Mouse (Mus musculus) heart, embryonic 10.5 days (tissue): ENCODE data around the gene Gapvd1. TPM values are rescaled to one million over a fixed set of nuclear protein-coding genes. Genes with fewer than 3 reads are reported as not detected.
"Not testable (repeated sequence)": the region's sequence is repeated elsewhere in the genome, so short reads cannot be mapped to it uniquely, and the experiment has no call there.

Source experiments
- DNase-seq: peaks from one replicate; pipeline ENCODE4 v3.0.0-alpha.2; 2017; ENCODE audit warnings: low spot score
- H3K27ac ChIP-seq: fragments of 300-500 bp; sonication (generic); 2 replicates; pipeline ENCODE4 v1.5.1; 2016; ENCODE audit warnings: mild to moderate bottlenecking
- H3K27me3 ChIP-seq: fragments of 300-500 bp; sonication (generic); 2 replicates; pipeline ENCODE4 v1.6.1; 2016; ENCODE audit warnings: mild to moderate bottlenecking; ENCODE audit not compliant: poor library complexity, insufficient read depth, severe bottlenecking
- H3K36me3 ChIP-seq: fragments of 300-500 bp; sonication (generic); 2 replicates; pipeline ENCODE4 v1.6.1; 2016; ENCODE audit warnings: mild to moderate bottlenecking, moderate library complexity
- H3K4me1 ChIP-seq: fragments of 300-500 bp; sonication (generic); 2 replicates; pipeline ENCODE4 v1.6.1; 2016; ENCODE audit warnings: mild to moderate bottlenecking
- H3K4me3 ChIP-seq: fragments of 300-500 bp; sonication (generic); 2 replicates; pipeline ENCODE4 v1.5.1; 2016; ENCODE audit warnings: mild to moderate bottlenecking, moderate library complexity
- H3K9me3 ChIP-seq: fragments of 300-500 bp; sonication (generic); 2 replicates; pipeline ENCODE4 v1.6.1; 2016; ENCODE audit warnings: mild to moderate bottlenecking, moderate library complexity
- WGBS: fragments of 180-500 bp; shearing (Covaris S2); methylation state at CpG from one replicate; pipeline ENCODE4 v1.1.7; 2016; 5-methylcytosine and 5-hydroxymethylcytosine counted together
- polyA plus RNA-seq: library from polyadenylated mRNA; unstranded; fragments of >200 nt; fragmentation: Nextera tagmentation; extraction: Ambion mirVana; gene quantifications from 2 replicates; pipeline ENCODE4 v1.2.1, GENCODE M21; 2016

The Gapvd1 gene
- polyA plus RNA-seq, 1 experiment from 2014 or later, result 63.7 TPM

- H3K27me3 ChIP-seq, result no peaks in the 10 kb centered on the region
- no peak for DNase-seq
- no peaks in the 10 kb centered on the region for H3K4me1 ChIP-seq
- H3K36me3 ChIP-seq, result no peaks in the 10 kb centered on the region
- H3K27ac ChIP-seq, result no peak overlapping the region
- no peak overlapping the region for H3K4me3 ChIP-seq
- 73% methylated on average over 2 of the region's 2 CpGs for WGBS
- no peaks in the 10 kb centered on the region for H3K9me3 ChIP-seq
Observed at GRCm38 (mm10) chr2:34762872-34763271, 7.8 kb upstream of the Gapvd1 start.

- DNase-seq, result no peak
- H3K36me3 ChIP-seq, result no peaks in the 10 kb centered on the region
- WGBS, result 61% methylated on average over 2 of the region's 2 CpGs
- no peak overlapping the region for H3K4me3 ChIP-seq
- H3K27ac ChIP-seq, result no peak overlapping the region
- H3K27me3 ChIP-seq, result no peaks in the 10 kb centered on the region
- H3K9me3 ChIP-seq, result no peaks in the 10 kb centered on the region
- no peaks in the 10 kb centered on the region for H3K4me1 ChIP-seq
Observed at GRCm38 (mm10) chr2:34762174-34762573, 7.1 kb upstream of the Gapvd1 start.

DNA sequence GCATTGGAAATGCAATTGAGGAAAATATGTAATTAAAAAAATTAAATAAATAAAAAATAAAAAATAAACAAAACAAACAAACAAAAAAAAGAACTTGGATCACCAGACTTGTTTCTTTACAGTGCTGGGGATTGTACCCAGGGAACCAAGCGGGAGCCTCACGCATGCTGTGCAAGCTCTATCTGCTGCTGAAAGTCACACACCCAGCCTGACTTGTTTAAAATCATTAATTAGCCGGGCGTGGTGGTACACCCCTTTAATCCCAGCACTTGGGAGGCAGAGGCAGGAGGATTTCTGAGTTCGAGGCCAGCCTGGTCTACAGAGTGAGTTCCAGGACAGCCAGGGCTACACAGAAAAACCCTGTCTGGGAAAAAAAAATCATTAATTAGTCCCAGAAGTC, 6.2 kb upstream of the Gapvd1 start:
- 79% methylated on average over 5 of the region's 5 CpGs for WGBS
- H3K27ac ChIP-seq, H3K9me3 ChIP-seq, DNase-seq, H3K36me3 ChIP-seq, H3K27me3 ChIP-seq, H3K4me3 ChIP-seq, H3K4me1 ChIP-seq: not testable (repeated sequence)

DNA sequence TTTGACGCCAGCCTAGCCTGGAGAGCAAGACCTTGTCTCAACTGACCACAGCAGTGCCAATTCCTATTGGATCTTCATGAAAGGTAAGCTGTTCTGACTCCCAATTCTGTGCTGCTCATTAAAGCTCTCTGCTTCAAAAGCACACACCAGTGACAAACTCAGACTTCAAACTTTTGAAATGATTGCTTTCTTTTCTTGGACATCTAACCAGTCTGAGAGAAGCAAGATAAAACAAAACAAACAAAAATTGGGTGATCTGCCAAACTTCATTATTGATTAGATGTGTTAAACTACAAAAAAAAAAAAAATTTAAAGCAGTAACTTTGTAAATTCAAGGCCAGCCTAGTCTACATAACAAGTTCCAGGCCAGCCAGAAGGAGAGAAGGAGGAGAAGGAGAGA, 2.3 kb upstream of the Gapvd1 start:
- Histone ChIP-seq H3K27ac (no peak overlapping the region), H3K27me3 (no peaks in the 10 kb centered on the region), H3K9me3 (no peaks in the 10 kb centered on the region), H3K4me1 (peaks cover 5% of the 10 kb centered on the region; the same call in 1 of the 2 replicates), H3K36me3 (no peaks in the 10 kb centered on the region), H3K4me3 (no peak overlapping the region)
- no peak for DNase-seq
- WGBS, result 69% methylated on average over 1 of the region's 1 CpGs

- H3K4me1 ChIP-seq, result peaks cover 10% of the 10 kb centered on the region; the same call in 1 of the 2 replicates
- peak overlapping the region; percentile 96 for H3K27ac ChIP-seq
- H3K4me3 ChIP-seq, result peak overlapping the region; percentile 95
- DNase-seq, result peak; percentile 93
- WGBS, result under 1% methylated on average over 106 of the region's 106 CpGs
- no peaks in the 10 kb centered on the region for H3K9me3 ChIP-seq
- no peaks in the 10 kb centered on the region for H3K36me3 ChIP-seq
- H3K27me3 ChIP-seq, result no peaks in the 10 kb centered on the region
Observed at GRCm38 (mm10) chr2:34753811-34754550, 1.1 kb downstream of the Gapvd1 start.

DNA sequence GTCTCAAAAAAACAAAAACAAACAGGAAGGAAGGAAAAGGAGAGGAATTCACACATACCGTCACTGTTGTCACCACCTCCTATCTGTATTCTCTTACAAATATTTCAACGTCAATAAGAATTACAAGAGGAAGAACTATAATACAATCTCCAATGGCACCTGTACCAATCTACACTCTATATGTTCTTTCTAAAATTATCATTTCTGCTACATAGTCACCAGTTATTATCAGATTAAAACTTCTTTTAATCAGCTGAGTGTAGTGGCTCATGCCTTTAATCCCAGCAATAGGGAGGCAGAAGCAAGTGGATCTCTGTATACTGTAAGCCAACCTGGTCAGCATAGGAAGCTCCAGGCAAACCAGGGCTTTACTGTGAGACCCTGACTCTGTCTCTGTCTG, 4.8 kb downstream of the Gapvd1 start:
- Histone ChIP-seq H3K9me3 (no peaks in the 10 kb centered on the region), H3K4me1 (peaks cover 10% of the 10 kb centered on the region; the same call in 1 of the 2 replicates), H3K27ac (no peak overlapping the region), H3K27me3 (no peaks in the 10 kb centered on the region), H3K36me3 (peaks cover 6% of the 10 kb centered on the region; the same call in 1 of the 2 replicates), H3K4me3 (no peak overlapping the region)
- DNase-seq, result no peak
- 74% methylated on average over 2 of the region's 2 CpGs for WGBS

GRCm38 (mm10) chr2:34748479-34748878, 6.6 kb downstream of the Gapvd1 start:
- H3K36me3 ChIP-seq, result peaks cover 13% of the 10 kb centered on the region; the same call in 1 of the 2 replicates
- no peak overlapping the region for H3K27ac ChIP-seq
- H3K4me3 ChIP-seq, result no peak overlapping the region
- no peaks in the 10 kb centered on the region for H3K9me3 ChIP-seq
- H3K27me3 ChIP-seq, result no peaks in the 10 kb centered on the region
- no peak for DNase-seq
- H3K4me1 ChIP-seq, result peaks cover 10% of the 10 kb centered on the region; the same call in 1 of the 2 replicates
- WGBS, result 85% methylated on average over 4 of the region's 4 CpGs

DNA sequence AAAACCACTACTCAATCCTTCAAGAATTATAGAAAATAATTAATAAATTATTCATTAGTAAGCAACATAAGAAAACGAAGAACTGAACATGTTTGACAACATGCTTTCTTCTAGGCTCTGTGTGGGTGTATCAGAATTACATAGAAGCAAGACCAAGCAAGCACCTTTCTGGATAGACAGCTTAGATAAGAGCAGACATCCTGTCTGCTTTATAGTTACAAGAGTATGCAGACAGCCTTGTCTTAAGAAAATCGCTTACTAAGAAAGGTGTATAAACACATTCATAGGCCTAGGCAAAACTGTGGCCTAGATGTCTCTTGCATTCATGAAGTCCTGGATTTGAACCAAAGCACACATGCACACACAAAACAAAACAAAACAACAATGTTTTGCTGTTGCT, 9.4 kb downstream of the Gapvd1 start:
- H3K27me3 ChIP-seq, result no peaks in the 10 kb centered on the region

DNA sequence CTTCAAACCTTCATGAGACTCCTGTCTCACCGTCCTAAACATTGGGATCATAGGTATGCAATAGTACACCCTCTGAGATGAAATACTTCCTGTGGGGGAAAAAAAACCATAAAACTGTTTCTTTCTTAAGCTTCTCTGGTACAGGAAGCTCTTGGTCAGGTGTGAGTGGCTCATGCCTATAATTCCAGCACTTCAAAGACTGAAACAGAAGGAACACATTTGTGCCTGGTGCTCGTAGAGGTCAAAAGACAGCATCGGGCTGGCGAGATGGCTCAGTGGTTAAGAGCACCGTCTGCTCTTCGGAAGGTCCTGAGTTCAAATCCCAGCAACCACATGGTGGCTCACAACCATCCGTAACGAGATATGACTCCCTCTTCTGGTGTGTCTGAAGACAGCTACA, 10.6 kb downstream of the Gapvd1 start:
- H3K4me1 ChIP-seq, result peaks cover 4% of the 10 kb centered on the region; the same call in 1 of the 2 replicates
- H3K36me3 ChIP-seq, result peaks cover 20% of the 10 kb centered on the region
- no peaks in the 10 kb centered on the region for H3K9me3 ChIP-seq
- WGBS, result 95% methylated on average over 8 of the region's 8 CpGs
- H3K4me3 ChIP-seq, result no peak overlapping the region
- H3K27me3 ChIP-seq, result no peaks in the 10 kb centered on the region
- no peak for DNase-seq
- no peak overlapping the region for H3K27ac ChIP-seq

More for the DNA sequence above, 9.4 kb downstream of the Gapvd1 start:
- Histone ChIP-seq H3K4me1 (peaks cover 4% of the 10 kb centered on the region; the same call in 1 of the 2 replicates), H3K36me3 (peaks cover 20% of the 10 kb centered on the region), H3K27ac (no peak overlapping the region), H3K4me3 (no peak overlapping the region), H3K9me3 (no peaks in the 10 kb centered on the region)
- WGBS, result 76% methylated on average over 2 of the region's 2 CpGs
- no peak for DNase-seq

DNA sequence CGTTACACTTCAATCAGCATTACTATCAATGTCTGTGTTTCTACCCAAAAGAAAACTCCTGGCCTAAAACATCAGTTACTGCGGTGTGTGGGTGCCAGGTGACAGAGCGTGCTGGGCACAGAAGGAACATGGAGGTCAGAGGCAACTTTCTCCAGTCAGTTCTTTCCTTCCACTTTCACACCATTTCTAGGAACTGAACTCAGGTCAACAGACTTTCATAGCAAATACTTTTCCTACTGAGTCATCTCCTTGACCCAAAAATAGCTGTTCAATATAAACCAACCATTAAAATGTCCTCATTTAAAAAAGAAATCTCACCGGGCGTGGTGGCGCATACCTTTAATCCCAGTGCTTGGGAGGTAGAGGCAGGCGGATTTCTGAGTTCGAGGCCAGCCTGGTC, 12.4 kb downstream of the Gapvd1 start:
- peaks cover 16% of the 10 kb centered on the region for H3K36me3 ChIP-seq
- H3K4me3 ChIP-seq, result no peak overlapping the region
- no peaks in the 10 kb centered on the region for H3K27me3 ChIP-seq
- no peak for DNase-seq
- peaks cover 4% of the 10 kb centered on the region; the same call in 1 of the 2 replicates for H3K4me1 ChIP-seq
- no peak overlapping the region for H3K27ac ChIP-seq
- 88% methylated on average over 8 of the region's 8 CpGs for WGBS
- no peaks in the 10 kb centered on the region for H3K9me3 ChIP-seq

DNA sequence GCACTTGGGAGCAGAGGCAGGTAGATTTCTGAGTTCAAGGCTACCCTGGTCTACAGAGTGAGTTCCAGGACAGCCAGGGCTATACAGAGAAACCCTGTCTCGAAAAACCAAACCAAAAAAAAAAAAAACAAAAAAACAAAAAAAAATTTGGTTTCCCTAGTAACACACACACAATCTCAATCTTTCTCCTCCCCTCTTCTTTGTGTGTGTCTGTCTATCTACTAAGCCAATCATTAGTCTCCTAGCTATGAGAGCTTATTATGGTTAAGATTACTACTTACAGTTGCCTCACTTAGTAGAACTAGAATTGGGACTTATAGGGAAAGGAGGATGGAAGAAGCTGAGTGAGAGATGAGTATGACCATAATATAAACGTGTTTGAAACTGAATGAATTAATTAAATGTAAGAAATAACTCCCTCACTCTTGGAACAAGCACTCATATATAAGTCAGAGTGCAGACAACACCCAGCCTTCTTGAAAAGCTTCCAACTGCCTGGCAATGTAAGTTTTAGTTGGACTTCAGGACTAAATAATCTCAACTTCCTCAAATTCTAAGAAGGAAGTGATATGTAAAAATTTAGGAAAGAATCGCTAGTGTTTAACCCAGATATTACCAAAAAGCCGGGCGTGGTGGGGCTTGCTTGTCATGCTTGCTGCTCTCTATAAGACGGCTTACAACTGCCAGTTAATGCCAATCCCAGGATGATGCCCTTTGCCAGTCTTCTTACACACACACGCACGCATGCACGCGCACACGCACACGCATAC, 13.5 kb downstream of the Gapvd1 start:
- no peak for DNase-seq
- Histone ChIP-seq H3K36me3 (peaks cover 13% of the 10 kb centered on the region), H3K27ac (no peak overlapping the region), H3K4me1 (peaks cover 4% of the 10 kb centered on the region; the same call in 1 of the 2 replicates), H3K4me3 (no peak overlapping the region), H3K9me3 (no peaks in the 10 kb centered on the region), H3K27me3 (no peaks in the 10 kb centered on the region)
- 94% methylated on average over 12 of the region's 12 CpGs for WGBS

- H3K4me1 ChIP-seq, result peaks cover 4% of the 10 kb centered on the region; the same call in 1 of the 2 replicates
- no peak overlapping the region for H3K27ac ChIP-seq
- H3K9me3 ChIP-seq, result no peaks in the 10 kb centered on the region
- DNase-seq, result no peak
- H3K4me3 ChIP-seq, result no peak overlapping the region
- WGBS, result 70% methylated on average over 1 of the region's 1 CpGs
- H3K36me3 ChIP-seq, result peaks cover 13% of the 10 kb centered on the region
- no peaks in the 10 kb centered on the region for H3K27me3 ChIP-seq
Observed at GRCm38 (mm10) chr2:34739684-34740391, 15.2 kb downstream of the Gapvd1 start.
